23 mouse cellular contexts compared by ENCODE assay signal in genomic region chr7:70527921-70528320, GRCm38 (mm10).
DNase-seq lines count a peak whose midpoint lies in the region; ATAC-seq and TF ChIP-seq lines count a peak whose summit lies in the region.
"Had no signal": no experiment of that assay in that cellular context is flagged by ENCODE, and none has a peak within 500 bp of the region (broad histone marks: within the 10 kb centered on the region; RNA-seq: fewer than 3 reads in every experiment).

No protein-coding gene starts in this region.

- peaks cover 3% of the 10 kb centered on the region; the same call in 1 of the 2 replicates for H3K9me3 ChIP-seq in lung, embryonic 14.5 days (ENCODE audit: low read depth, low read length)
- H3K9me3 ChIP-seq: liver, embryonic 15.5 days had no signal

- no peak overlapping the region for H3K4me2 ChIP-seq in lung, embryonic 14.5 days
- H3K4me2 ChIP-seq: hindbrain, embryonic 15.5 days; liver, embryonic 15.5 days; midbrain, embryonic 13.5 days had no signal

- peaks cover 3% of the 10 kb centered on the region; the same call in 1 of the 2 replicates for H3K4me1 ChIP-seq in kidney, adult 2 months (ENCODE audit: control insufficient read depth, insufficient read depth, low read length)
- H3K4me1 ChIP-seq in lung, embryonic 14.5 days (ENCODE audit: insufficient read depth), result no peaks in the 10 kb centered on the region
- H3K4me1 ChIP-seq: forebrain, embryonic 10.5 days; hindbrain, embryonic 15.5 days; liver, embryonic 15.5 days; megakaryocyte, embryonic 14.5 days; midbrain, embryonic 13.5 days had no signal

- 0 out of 2 replicates have a peak overlapping the region, but pooled peaks have one; percentile 16 for H3K27ac ChIP-seq in kidney, adult 2 months (ENCODE audit: insufficient read depth, low read depth, low read length)
- no peak overlapping the region for H3K27ac ChIP-seq in lung, embryonic 14.5 days (ENCODE audit: low read depth)
- H3K27ac ChIP-seq: forebrain, embryonic 10.5 days; heart, adult 2 months; hindbrain, embryonic 15.5 days; left cerebral cortex, adult 2 months; liver, embryonic 15.5 days; midbrain, embryonic 13.5 days had no signal

- 69% methylated on average over 4 of the region's 4 CpGs for WGBS in kidney, adult 2 months
- 43% methylated on average over 4 of the region's 4 CpGs for whole genome bisulfite sequencing in lung, embryonic 14.5 days

- no peak for ATAC-seq in lung, embryonic 14.5 days (ENCODE audit: insufficient read depth)
- ATAC-seq: forebrain, embryonic 16.5 days; midbrain, embryonic 13.5 days had no signal

- no peak for TF ChIP-seq POLR2A in kidney, adult 2 months (IDR thresholded peaks at IDR 0.05; ENCODE audit: low read depth, low read length)

- no peaks in the 10 kb centered on the region for H3K36me3 ChIP-seq in kidney, adult 2 months (ENCODE audit: control insufficient read depth, insufficient read depth, low read length)
- no peaks in the 10 kb centered on the region for H3K36me3 ChIP-seq in lung, embryonic 14.5 days (ENCODE audit: insufficient read depth)
- H3K36me3 ChIP-seq: forebrain, embryonic 10.5 days; hindbrain, embryonic 15.5 days; liver, embryonic 15.5 days; midbrain, embryonic 13.5 days had no signal

- no peak for TF ChIP-seq CTCF in kidney, adult 2 months (conservative IDR thresholded peaks at IDR 0.05; ENCODE audit: insufficient read depth, insufficient read length, low read depth, low read length)
- no peak for TF ChIP-seq CTCF in lung, embryonic 14.5 days (IDR thresholded peaks at IDR 0.05; ENCODE audit: low read depth)

- H3K27me3 ChIP-seq in kidney, adult 2 months (replicated peaks; ENCODE audit: control insufficient read depth, insufficient read depth, low read length), result no peaks in the 10 kb centered on the region
- H3K27me3 ChIP-seq in lung, embryonic 14.5 days (ENCODE audit: insufficient read depth, low read length), result no peaks in the 10 kb centered on the region
- H3K27me3 ChIP-seq: hindbrain, embryonic 15.5 days; liver, embryonic 15.5 days; megakaryocyte, embryonic 14.5 days; midbrain, embryonic 13.5 days had no signal

- no peak overlapping the region for H3K4me3 ChIP-seq in kidney, adult 2 months (ENCODE audit: insufficient read depth, low read depth, low read length)
- no peak overlapping the region for H3K4me3 ChIP-seq in lung, embryonic 14.5 days (ENCODE audit: low read depth, low read length)
- H3K4me3 ChIP-seq: forebrain, embryonic 10.5 days; heart, adult 2 months; hindbrain, embryonic 15.5 days; left cerebral cortex, adult 2 months; liver, embryonic 15.5 days; megakaryocyte, embryonic 14.5 days; midbrain, embryonic 13.5 days had no signal

- H3K9ac ChIP-seq in lung, embryonic 14.5 days, result no peak overlapping the region
- H3K9ac ChIP-seq: hindbrain, embryonic 15.5 days; liver, embryonic 15.5 days; midbrain, embryonic 13.5 days had no signal

- peak; percentile 12 for DNase-seq in adrenal gland, postnatal 14 days
- DNase-seq in adrenal gland, adult 18-20 months (ENCODE audit: low spot score in 2 of 2), result no peak
- peak; percentile 49 for DNase-seq in kidney, adult 2 months
- no peak for DNase-seq in kidney, adult 8-10 months
- DNase-seq in lung, embryonic 14.5 days, result peak; percentile 66
- DNase-seq in lung, postnatal 25 days (ENCODE audit: low spot score), result no peak
- DNase-seq in kidney, postnatal 4 days, result peak; percentile 59 to 68
- no peak for DNase-seq in cerebellum, adult 8-10 months
- DNase-seq: adrenal gland, postnatal 25 days; cerebellum, adult 9-10 months; gastrocnemius, postnatal 10 days; liver; lung, postnatal 36 days; thymus, adult 18-20 months; thymus, postnatal 4 days had no signal

Comparison
In these comparisons a context has a peak if more than half of its experiments do, and no peak if none do; other contexts are left out.
1. DNase-seq: peak in adrenal gland, postnatal 14 days (single experiment), kidney, adult 2 months (single experiment), lung, embryonic 14.5 days (single experiment) and kidney, postnatal 4 days (2 of 2); none in adrenal gland, adult 18-20 months (0 of 2), kidney, adult 8-10 months (0 of 2), lung, postnatal 25 days (single experiment) and cerebellum, adult 8-10 months (single experiment).